1 mouse cellular context compared by ENCODE assay signal in the genomic region with DNA sequence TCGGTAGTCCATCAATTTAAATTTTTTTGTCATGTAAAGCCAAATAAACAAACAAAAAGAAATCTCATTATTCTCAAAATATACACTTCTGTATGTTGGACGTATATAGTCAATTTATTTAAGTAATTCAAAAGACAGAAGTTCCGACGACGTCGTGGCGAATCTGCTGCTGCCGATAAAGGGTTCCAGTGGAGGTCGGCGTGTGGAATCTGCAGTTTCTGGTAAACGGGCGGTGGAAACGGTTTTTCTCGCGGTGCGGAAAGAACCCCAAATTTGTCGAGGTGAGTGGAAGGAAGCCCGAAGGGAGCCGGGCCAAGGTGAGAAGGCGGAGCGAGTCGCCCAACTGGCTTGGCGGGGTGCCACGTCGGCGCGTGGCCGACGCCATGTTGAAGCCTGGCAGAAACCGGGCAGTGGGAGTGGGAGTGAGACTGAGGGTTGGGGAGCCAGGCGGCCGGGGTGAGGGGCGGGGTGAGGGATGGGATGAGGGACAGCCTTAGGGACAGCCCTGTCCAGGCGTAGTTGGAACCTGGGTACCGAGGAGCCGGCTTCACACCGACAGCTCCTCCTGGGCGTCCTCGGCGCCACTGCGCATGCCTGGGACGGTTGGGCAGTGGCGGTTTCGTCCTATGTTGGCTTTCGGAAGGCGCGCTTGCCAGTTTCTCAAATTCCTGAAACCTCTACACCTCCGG.
A peak's percentile ranks its signal among the peaks of the same experiment; 100 is the strongest.
TF ChIP-seq lines count a peak whose summit lies in the region.

Gene Snrnp35, plus strand, starts transcription at position 169 of the 689 bp plus-strand sequence.

TF ChIP-seq in CH12.LX, 34 proteins besides CTCF, POLR2A, EP300 and RAD21 (continued from another document):
- no peak; the same call in 1 of the 2 replicates for TF ChIP-seq CHD1 (IDR thresholded peaks at IDR 0.05; ENCODE audit: low read depth, low read length)
- peak; percentile 85 for TF ChIP-seq NELFE (IDR thresholded peaks at IDR 0.05; ENCODE audit: low read depth, low read length)
- TF ChIP-seq RCOR1 (conservative IDR thresholded peaks at IDR 0.05; ENCODE audit: low read depth, low read length): no peak; the same call in 1 of the 2 replicates
- TF ChIP-seq MAZ (IDR thresholded peaks at IDR 0.05; ENCODE audit: low read depth, low read length): peak; percentile 83; the same call in 1 of the 2 replicates
- peak; percentile 95 for TF ChIP-seq NRF1 (IDR thresholded peaks at IDR 0.05; ENCODE audit: low read depth, low read length)
- TF ChIP-seq JUN (IDR thresholded peaks at IDR 0.05; ENCODE audit: insufficient read depth, low read depth, low read length): no peak
- TF ChIP-seq MYC (IDR thresholded peaks at IDR 0.05; ENCODE audit: low read depth, low read length): peak; percentile 91
- peak; percentile 50 for TF ChIP-seq ELF1 (IDR thresholded peaks at IDR 0.05; ENCODE audit: low read depth, low read length)
- TF ChIP-seq IRF4 (IDR thresholded peaks at IDR 0.05; ENCODE audit: low read depth, low read length): peak; percentile 45
- TF ChIP-seq MAFK (IDR thresholded peaks at IDR 0.05; ENCODE audit: insufficient replicate concordance, low read length): no peak; the same call in 1 of the 2 replicates
- peak; percentile 88 for TF ChIP-seq TBP (conservative IDR thresholded peaks at IDR 0.05; ENCODE audit: low read depth, low read length)
- TF ChIP-seq SIN3A (IDR thresholded peaks at IDR 0.05; ENCODE audit: low read length): peak; percentile 89
- no peak; the same call in 1 of the 2 replicates for TF ChIP-seq POLR2AphosphoS2 (IDR thresholded peaks at IDR 0.05; ENCODE audit: low read depth, low read length)
- TF ChIP-seq TCF12 (IDR thresholded peaks at IDR 0.05; ENCODE audit: low read depth, low read length): peak; percentile 83
- TF ChIP-seq BHLHE40 (IDR thresholded peaks at IDR 0.05; ENCODE audit: low read depth, low read length): peak; percentile 68
- peak; percentile 38; the same call in 1 of the 2 replicates for TF ChIP-seq ZNF384 (IDR thresholded peaks at IDR 0.05; ENCODE audit: low read depth, low read length)
- no peak for TF ChIP-seq USF1 (IDR thresholded peaks at IDR 0.05; ENCODE audit: low read depth, low read length)
- TF ChIP-seq ZKSCAN1 (IDR thresholded peaks at IDR 0.05; ENCODE audit: borderline replicate concordance, low read depth, low read length): no peak
- 0 out of 2 replicates have a peak, but pooled peaks have one; percentile 55 for TF ChIP-seq KAT2A (IDR thresholded peaks at IDR 0.05; ENCODE audit: insufficient replicate concordance, low read length)
- TF ChIP-seq ETS1 (conservative IDR thresholded peaks at IDR 0.05; ENCODE audit: low read depth, low read length): peak; percentile 31; the same call in 1 of the 2 replicates
- TF ChIP-seq E2F4 (IDR thresholded peaks at IDR 0.05; ENCODE audit: insufficient replicate concordance, low read depth, low read length): peak; percentile 71; the same call in 1 of the 2 replicates
- TF ChIP-seq CHD2 (IDR thresholded peaks at IDR 0.05; ENCODE audit: low read length): peak; percentile 85
- peak; percentile 67 for TF ChIP-seq MXI1 (IDR thresholded peaks at IDR 0.05; ENCODE audit: low read depth, low read length)
- no peak; the same call in 1 of the 2 replicates for TF ChIP-seq SMC3 (IDR thresholded peaks at IDR 0.05; ENCODE audit: low read depth, low read length)
- TF ChIP-seq MEF2A (IDR thresholded peaks at IDR 0.05; ENCODE audit: borderline replicate concordance, low read depth, low read length): no peak; the same call in none of the 2 replicates
- no peak for TF ChIP-seq JUND (conservative IDR thresholded peaks at IDR 0.05; ENCODE audit: low read depth, low read length)
- TF ChIP-seq ZC3H11A (IDR thresholded peaks at IDR 0.05; ENCODE audit: low read depth, low read length): peak; percentile 100
- no peak for TF ChIP-seq PAX5 (IDR thresholded peaks at IDR 0.05; ENCODE audit: low read length)
- no peak for TF ChIP-seq GABPA (IDR thresholded peaks at IDR 0.05; ENCODE audit: insufficient replicate concordance, low read depth, low read length)
- peak; percentile 93 for TF ChIP-seq ZMIZ1 (IDR thresholded peaks at IDR 0.05; ENCODE audit: low read depth, low read length)
- TF ChIP-seq USF2 (conservative IDR thresholded peaks at IDR 0.05; ENCODE audit: low read depth, low read length): no peak
